Mouse (Mus musculus): ENCODE results near the gene Abcb9.

The Abcb9 gene

GRCm38 (mm10) chr5:124095596-124096232 is at the start of gene Abcb9:
TSS of gene Abcb9 (minus strand) at chr5:124095798.
- DNase-seq = peak; percentile 99

GRCm38 (mm10) chr5:124138066-124138465 is 42.5 kb upstream of the Abcb9 start:
- peak; percentile 52 for DNase-seq

GRCm38 (mm10) chr5:124134261-124134660 is 38.7 kb upstream of the Abcb9 start:
- no peak for DNase-seq

GRCm38 (mm10) chr5:124125093-124125492 is 29.5 kb upstream of the Abcb9 start:
- no peak for DNase-seq

- DNase-seq = no peak
These were observed 26.8 kb upstream of the Abcb9 start for GRCm38 (mm10) chr5:124122357-124122756.

- no peak for DNase-seq
These were observed 23.6 kb upstream of the Abcb9 start for GRCm38 (mm10) chr5:124119204-124119603.

- DNase-seq = peak; percentile 85
These were observed 20.6 kb upstream of the Abcb9 start, which contains the start of gene Arl6ip4 for GRCm38 (mm10) chr5:124115990-124116845. TSS of gene Arl6ip4 (plus strand) at chr5:124116089.

GRCm38 (mm10) chr5:124115531-124115930 is 19.9 kb upstream of the Abcb9 start:
- no peak for DNase-seq

- no peak for DNase-seq
These were observed 18.9 kb upstream of the Abcb9 start for GRCm38 (mm10) chr5:124114276-124115025.

GRCm38 (mm10) chr5:124113030-124113429 is 17.4 kb upstream of the Abcb9 start:
- DNase-seq = peak; percentile 60

- peak; percentile 33 for DNase-seq
These were observed 16.9 kb upstream of the Abcb9 start for GRCm38 (mm10) chr5:124112531-124112930.

GRCm38 (mm10) chr5:124111742-124112497 is 16.3 kb upstream of the Abcb9 start, which contains the start of gene Ogfod2:
TSS of gene Ogfod2 (plus strand) at chr5:124112297.
- peak; percentile 98 for DNase-seq

GRCm38 (mm10) chr5:124111077-124111741 is 15.6 kb upstream of the Abcb9 start:
- peak; percentile 73 for DNase-seq

- DNase-seq = no peak
These were observed 8.0 kb upstream of the Abcb9 start for GRCm38 (mm10) chr5:124103552-124103951.

GRCm38 (mm10) chr5:124103020-124103419 is 7.4 kb upstream of the Abcb9 start:
- no peak for DNase-seq

- DNase-seq = no peak
These were observed 6.7 kb upstream of the Abcb9 start for GRCm38 (mm10) chr5:124102326-124102725.

GRCm38 (mm10) chr5:124100128-124101044 is 4.8 kb upstream of the Abcb9 start:
- DNase-seq = no peak

- no peak for DNase-seq
These were observed 3.3 kb upstream of the Abcb9 start for GRCm38 (mm10) chr5:124098923-124099322.

- DNase-seq = no peak
These were observed 469 bp downstream of the Abcb9 start for GRCm38 (mm10) chr5:124095077-124095581.

GRCm38 (mm10) chr5:124093852-124094604 is 1.6 kb downstream of the Abcb9 start:
- no peak for DNase-seq
